Mouse (Mus musculus) heart, postnatal 4 days (tissue): ENCODE data around the gene Pwp2. TPM values are rescaled to one million over a fixed set of nuclear protein-coding genes. Genes with fewer than 3 reads are reported as not detected.
"Not testable (repeated sequence)": the region's sequence is repeated elsewhere in the genome, so short reads cannot be mapped to it uniquely, and the experiment has no call there.

ENCODE experiments used
- DNase-seq: peaks from one replicate; pipeline ENCODE4 v3.0.0; 2021
- total RNA-seq, 2 experiments: library from RNA; stranded (reverse); gene quantifications; 2 replicates each; pipeline ENCODE4 v1.2.3; 2021

Gene Pwp2
- total RNA-seq, 2 experiments from 2014 or later = 10.2 to 11.0 TPM

- DNase-seq = no peak
Measured at GRCm38 (mm10) chr10:78139572-78140250, 45.2 kb downstream of the Pwp2 start.

GRCm38 (mm10) chr10:78138812-78139523 lies 46.0 kb downstream of the Pwp2 start:
- peak; percentile 70 for DNase-seq

GRCm38 (mm10) chr10:78137191-78137590 lies 47.8 kb downstream of the Pwp2 start:
- no peak for DNase-seq

- no peak for DNase-seq
Measured at GRCm38 (mm10) chr10:78135947-78136346, 49.0 kb downstream of the Pwp2 start.

GRCm38 (mm10) chr10:78134975-78135798 lies 49.8 kb downstream of the Pwp2 start:
- DNase-seq = peak; percentile 47

GRCm38 (mm10) chr10:78134400-78134799 lies 50.5 kb downstream of the Pwp2 start:
- no peak for DNase-seq

- DNase-seq = no peak
Measured at GRCm38 (mm10) chr10:78129998-78130397, 55.0 kb downstream of the Pwp2 start.

GRCm38 (mm10) chr10:78129423-78129822 lies 55.5 kb downstream of the Pwp2 start:
- DNase-seq = peak; percentile 58

GRCm38 (mm10) chr10:78128647-78129046 lies 56.3 kb downstream of the Pwp2 start:
- DNase-seq = no peak

- DNase-seq = no peak
Measured at GRCm38 (mm10) chr10:78127931-78128330, 57.0 kb downstream of the Pwp2 start.

GRCm38 (mm10) chr10:78127046-78127870 lies 57.7 kb downstream of the Pwp2 start:
- no peak for DNase-seq

GRCm38 (mm10) chr10:78126311-78126710 lies 58.6 kb downstream of the Pwp2 start:
- no peak for DNase-seq

GRCm38 (mm10) chr10:78125061-78125460 lies 59.9 kb downstream of the Pwp2 start:
- DNase-seq = not testable (repeated sequence)

GRCm38 (mm10) chr10:78124137-78124536 lies 60.8 kb downstream of the Pwp2 start:
- not testable (repeated sequence) for DNase-seq

Other genes starting within 250 kb of the Pwp2 start
- 1 to 10 TPM in 1 of 2 experiments, under 1 TPM in 1; 0.33 to 1.0 TPM for gene Trpm2, start 214.6 kb downstream of the Pwp2 start, total RNA-seq
- gene 1810043G02Rik, start 206.6 kb downstream of the Pwp2 start, total RNA-seq = 10 to 100 TPM; 10.5 to 12.6 TPM
- 100 to 1,000 TPM; 118 to 133 TPM for gene Pfkl, start 175.1 kb downstream of the Pwp2 start, total RNA-seq
- not detected for gene Dnmt3l, start 143.2 kb downstream of the Pwp2 start, total RNA-seq
- not detected for gene Aire, start 141.5 kb downstream of the Pwp2 start, total RNA-seq
- 1 to 10 TPM; 3.8 to 4.6 TPM for gene Icosl, start 115.8 kb downstream of the Pwp2 start, total RNA-seq
- 100 to 1,000 TPM; 198 to 215 TPM for gene D10Jhu81e, start 15.4 kb downstream of the Pwp2 start, total RNA-seq
- 10 to 100 TPM; 43.6 to 45.3 TPM for gene Trappc10, start 59.5 kb upstream of the Pwp2 start, total RNA-seq
- 100 to 1,000 TPM; 242 to 263 TPM for gene Agpat3, start 167.3 kb upstream of the Pwp2 start, total RNA-seq
- 100 to 1,000 TPM; 132 to 138 TPM for gene Rrp1, start 227.9 kb upstream of the Pwp2 start, total RNA-seq
- 10 to 100 TPM; 42.8 to 45.3 TPM for gene Cstb, start 240.5 kb upstream of the Pwp2 start, total RNA-seq